Mouse (Mus musculus): ENCODE data around the gene Arpc3. TPM values are rescaled to one million over a fixed set of nuclear protein-coding genes. Genes with fewer than 3 reads are reported as not detected.

The Arpc3 gene
- 98.2 and 102 TPM in 2 replicates for polyA plus RNA-seq (2012; rRNA removed; ENCODE audit: low replicate concordance)

DNA sequence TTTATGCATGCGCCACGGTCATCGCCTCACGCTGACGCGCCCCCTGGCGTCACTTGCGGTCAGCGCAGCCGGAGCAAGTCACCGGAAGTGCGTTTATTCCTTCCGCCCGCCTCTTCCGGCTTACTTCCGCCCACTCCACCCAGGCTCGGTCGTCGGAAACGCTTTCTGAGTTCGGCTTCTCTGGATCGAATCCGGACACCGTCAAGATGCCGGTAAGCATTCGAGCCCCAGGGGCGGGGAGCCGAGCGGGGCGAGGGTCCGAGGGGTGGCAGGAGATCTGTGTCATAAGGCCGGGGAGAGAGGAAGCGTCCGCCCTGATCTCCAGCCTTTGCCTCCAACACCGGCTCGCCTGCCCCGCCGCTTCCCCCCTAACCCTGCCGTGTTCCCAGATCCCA, at the start of gene Arpc3:
Gene Arpc3 (plus strand): TSS at position 93 of the 395 bp plus-strand sequence.

DNA sequence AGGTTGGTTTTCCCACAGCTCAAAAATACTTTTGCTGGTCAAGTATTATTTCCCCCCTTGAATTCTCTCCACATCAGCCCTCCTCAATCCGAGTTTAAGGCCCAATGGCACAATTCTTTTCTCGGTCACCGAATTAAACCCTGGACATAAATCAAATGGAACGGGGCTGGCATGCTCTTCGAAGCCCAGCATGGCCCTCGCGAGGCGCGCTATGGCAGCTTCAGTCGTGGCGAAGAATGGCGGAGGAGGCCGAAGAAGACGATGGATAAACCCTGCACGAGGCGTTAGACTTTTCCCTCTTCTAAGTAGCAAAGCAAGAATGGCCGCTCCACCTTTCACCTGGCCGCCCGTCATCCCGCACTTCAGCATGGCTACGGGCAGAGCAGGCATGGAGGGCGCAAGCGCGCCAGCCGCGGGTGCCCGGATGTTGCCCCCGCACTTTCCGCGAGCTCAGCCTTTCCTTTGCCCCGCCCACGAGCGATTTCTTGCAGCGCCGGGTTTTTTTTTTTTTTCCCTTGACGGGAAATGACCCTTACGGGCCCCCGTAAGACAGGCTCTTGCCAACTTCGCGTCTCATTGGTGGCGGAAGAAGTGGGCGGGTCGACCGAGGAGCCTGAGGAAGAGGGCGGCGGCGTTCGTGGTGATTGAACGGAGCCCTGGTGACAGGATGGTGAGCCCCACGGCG, 37.7 kb upstream of the Arpc3 start, which contains the start of the genes Rad9b and Vps29:
Gene Rad9b (minus strand): TSS at position 427 of the 685 bp plus-strand sequence.
Gene Vps29 (plus strand): TSS at position 563 of the 685 bp plus-strand sequence.

DNA sequence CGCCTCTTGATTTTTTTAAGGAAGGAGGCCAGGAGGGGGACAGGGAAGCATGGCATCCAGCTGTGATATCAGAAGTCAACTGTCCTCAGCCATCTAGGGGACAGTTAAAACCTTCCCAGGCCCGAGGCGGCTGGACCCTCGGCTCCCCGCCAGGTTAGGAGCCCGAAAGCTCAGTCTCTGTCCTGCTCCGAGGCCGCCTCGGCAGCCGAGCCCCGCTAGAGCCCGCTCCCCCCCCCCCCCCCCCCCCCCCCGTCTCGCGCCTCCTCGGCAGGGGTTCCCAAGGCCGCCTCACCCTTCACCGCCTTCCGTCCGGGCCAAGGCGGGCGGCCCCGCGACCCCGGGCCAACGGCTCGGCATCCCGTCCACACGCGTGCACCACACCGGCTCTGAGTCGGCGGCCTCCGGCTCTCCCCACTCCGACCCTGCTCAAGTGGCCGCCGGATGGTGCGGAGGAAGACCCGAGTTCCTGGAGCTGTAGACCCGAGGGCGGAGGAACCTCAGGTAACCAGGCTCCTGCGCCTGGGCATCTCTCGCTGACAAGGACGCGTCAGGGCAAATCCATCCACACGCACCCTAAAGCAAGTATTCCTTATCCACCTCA, 20.0 kb upstream of the Arpc3 start, which contains the start of gene Gpn3:
Gene Gpn3 (plus strand): TSS at position 286 of the 601 bp plus-strand sequence.

DNA sequence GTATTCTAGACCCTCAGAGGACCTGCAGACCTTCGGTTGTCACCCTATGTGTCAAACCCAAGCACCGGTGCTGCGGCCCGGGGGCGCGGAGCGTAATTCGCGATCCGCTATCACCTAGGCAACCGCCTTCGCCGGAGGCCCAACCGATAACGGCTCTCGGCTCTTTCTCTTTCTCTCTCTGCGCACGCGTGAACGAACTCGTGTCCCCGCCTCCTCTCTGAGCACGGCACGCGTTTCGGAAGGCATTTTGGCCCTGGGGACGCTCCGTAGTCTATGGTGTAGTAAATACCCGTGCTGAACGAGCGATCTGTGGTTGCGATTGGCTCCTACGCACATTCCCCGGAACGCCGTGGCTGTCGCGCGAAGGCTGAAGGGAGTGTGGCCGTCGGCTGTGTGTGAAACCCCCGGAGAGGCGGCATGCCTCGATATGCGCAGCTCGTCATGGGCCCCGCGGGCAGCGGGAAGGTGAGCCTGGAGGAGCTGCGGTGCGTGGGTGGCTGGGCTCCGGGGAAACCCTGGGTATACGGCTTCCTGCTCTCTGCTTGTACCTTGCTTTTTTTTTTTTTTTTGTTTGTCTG, 19.4 kb upstream of the Arpc3 start, which contains the start of gene Fam216a:
Gene Fam216a (minus strand): TSS at position 173 of the 578 bp plus-strand sequence.

GRCm38 (mm10) chr5:122421271-122422068, 29.8 kb downstream of the Arpc3 start, which contains the start of gene Anapc7:
Gene Anapc7, plus strand, starts transcription at chr5:122421693.

Other genes with a start within 250 kb of the Arpc3 start
- 70.2 and 75.3 TPM in 2 replicates for gene Ppp1cc, start 233.6 kb upstream of the Arpc3 start, polyA plus RNA-seq (2012; rRNA removed; ENCODE audit: low replicate concordance)
- gene Hvcn1, start 185.1 kb upstream of the Arpc3 start, polyA plus RNA-seq (2012; rRNA removed; ENCODE audit: low replicate concordance): 76.5 and 101 TPM in 2 replicates
- gene Tctn1, start 127.4 kb upstream of the Arpc3 start, polyA plus RNA-seq (2012; rRNA removed; ENCODE audit: low replicate concordance): 28.1 and 30.6 TPM in 2 replicates
- gene Pptc7, start 107.5 kb upstream of the Arpc3 start, polyA plus RNA-seq (2012; rRNA removed; ENCODE audit: low replicate concordance): 27.0 and 34.2 TPM in 2 replicates
- gene Rad9b, start 37.6 kb upstream of the Arpc3 start, polyA plus RNA-seq (2012; rRNA removed; ENCODE audit: low replicate concordance): 4.3 and 9.5 TPM in 2 replicates
- gene Vps29, start 37.5 kb upstream of the Arpc3 start, polyA plus RNA-seq (2012; rRNA removed; ENCODE audit: low replicate concordance): 31.2 and 61.1 TPM in 2 replicates
- 27.6 and 62.0 TPM in 2 replicates for gene Gpn3, start 20.0 kb upstream of the Arpc3 start, polyA plus RNA-seq (2012; rRNA removed; ENCODE audit: low replicate concordance)
- gene Fam216a, start 19.5 kb upstream of the Arpc3 start, polyA plus RNA-seq (2012; rRNA removed; ENCODE audit: low replicate concordance): 17.4 and 21.1 TPM in 2 replicates
- gene Anapc7, start 29.8 kb downstream of the Arpc3 start, polyA plus RNA-seq (2012; rRNA removed; ENCODE audit: low replicate concordance): 24.2 and 24.7 TPM in 2 replicates
- gene Atp2a2, start 110.3 kb downstream of the Arpc3 start, polyA plus RNA-seq (2012; rRNA removed; ENCODE audit: low replicate concordance): 48.5 and 50.7 TPM in 2 replicates
- gene Ift81, start 222.6 kb downstream of the Arpc3 start, polyA plus RNA-seq (2012; rRNA removed; ENCODE audit: low replicate concordance): 1.3 and 3.3 TPM in 2 replicates